Mouse (Mus musculus): Measurements from ENCODE around the gene St3gal3. TPM values are rescaled to one million over a fixed set of nuclear protein-coding genes. Genes with fewer than 3 reads are reported as not detected.

The St3gal3 gene
- polyA plus RNA-seq, 1 experiment from 2014 or later = 10.9 TPM

DNA sequence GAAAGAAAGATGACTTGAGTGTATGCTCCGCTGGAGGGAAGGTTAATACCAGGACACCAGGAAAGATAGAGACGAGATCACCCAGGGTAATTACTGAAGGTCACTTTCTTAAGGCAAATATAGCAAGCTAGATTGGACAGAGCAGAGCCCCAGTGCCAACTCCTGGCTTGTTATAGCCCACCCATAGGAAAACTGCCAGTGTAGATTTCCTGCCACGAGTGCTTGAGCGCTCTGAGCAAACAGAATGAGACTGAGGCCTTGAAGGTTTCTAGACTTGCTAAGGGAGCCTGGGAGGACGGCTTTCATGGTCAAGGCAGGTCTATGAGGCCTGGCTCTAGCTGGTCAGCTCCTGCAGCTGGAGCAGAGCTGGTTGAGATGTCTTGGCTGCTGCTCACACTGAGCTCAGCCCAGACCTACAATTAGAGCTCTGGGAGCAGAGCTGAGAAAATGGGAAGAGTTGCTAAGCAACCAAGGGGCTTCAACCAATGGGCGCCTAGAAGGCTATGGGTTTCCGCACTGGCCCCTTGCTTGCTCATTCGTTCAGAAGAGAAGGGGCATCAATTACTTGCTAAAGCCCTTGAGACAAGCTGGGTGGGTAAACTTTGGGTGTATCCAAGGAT lies 225.8 kb downstream of the St3gal3 start:
- H3K4me1 ChIP-seq = peaks cover 60% of the 10 kb centered on the region
- no peaks in the 10 kb centered on the region for H3K27me3 ChIP-seq
- H3K9ac ChIP-seq = peak overlapping the region; percentile 23
- H3K4me2 ChIP-seq (replicated peaks) = peak overlapping the region; percentile 47
- H3K36me3 ChIP-seq = peaks cover 47% of the 10 kb centered on the region
- peak overlapping the region; percentile 85 for H3K27ac ChIP-seq
- H3K4me3 ChIP-seq = peak overlapping the region; percentile 5; the same call in 1 of the 2 replicates
- H3K9me3 ChIP-seq (replicated peaks) = no peaks in the 10 kb centered on the region
- ATAC-seq (ENCODE audit: low FRiP score) = peak; percentile 82
- WGBS = 57% methylated on average over 8 of the region's 8 CpGs

GRCm38 (mm10) chr4:117906196-117906595 lies 228.5 kb downstream of the St3gal3 start:
- Histone ChIP-seq H3K27ac (no peak overlapping the region), H3K9ac (no peak overlapping the region), H3K4me3 (no peak overlapping the region), H3K36me3 (peaks cover 65% of the 10 kb centered on the region), H3K9me3 (replicated peaks) (no peaks in the 10 kb centered on the region), H3K4me1 (peaks cover 37% of the 10 kb centered on the region), H3K4me2 (replicated peaks) (no peak overlapping the region), H3K27me3 (no peaks in the 10 kb centered on the region)
- no peak for ATAC-seq (ENCODE audit: low FRiP score)
- WGBS = 91% methylated on average over 3 of the region's 3 CpGs

- Histone ChIP-seq H3K4me3 (no peak overlapping the region), H3K4me2 (replicated peaks) (no peak overlapping the region), H3K4me1 (peaks cover 23% of the 10 kb centered on the region), H3K9ac (no peak overlapping the region), H3K9me3 (replicated peaks) (no peaks in the 10 kb centered on the region), H3K36me3 (peaks cover 71% of the 10 kb centered on the region), H3K27me3 (no peaks in the 10 kb centered on the region), H3K27ac (no peak overlapping the region)
- 95% methylated on average over 8 of the region's 8 CpGs for WGBS
- no peak for ATAC-seq (ENCODE audit: low FRiP score)
Observed at GRCm38 (mm10) chr4:117904761-117905160, 230.0 kb downstream of the St3gal3 start.

DNA sequence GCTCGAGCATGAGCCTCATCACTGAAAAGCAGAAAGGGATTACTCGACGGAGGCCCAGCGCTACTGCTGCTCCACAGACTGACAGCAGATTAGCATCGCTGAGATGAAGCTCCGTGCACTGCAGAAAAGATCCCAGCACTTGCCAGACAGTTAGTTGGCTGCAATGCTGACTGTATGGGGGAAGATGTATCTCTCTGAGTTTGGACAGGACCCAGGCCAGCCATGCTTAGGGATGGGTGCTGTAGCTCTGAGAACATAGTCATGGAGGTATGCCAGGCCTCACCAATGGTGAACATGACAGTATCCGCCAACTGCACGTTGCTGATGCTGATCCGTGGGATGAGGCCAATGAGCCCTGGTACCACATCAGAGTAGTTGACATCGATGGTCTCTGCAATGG lies 230.6 kb downstream of the St3gal3 start:
- Histone ChIP-seq H3K9me3 (replicated peaks) (no peaks in the 10 kb centered on the region), H3K9ac (no peak overlapping the region), H3K27me3 (no peaks in the 10 kb centered on the region), H3K4me3 (no peak overlapping the region), H3K4me1 (peaks cover 16% of the 10 kb centered on the region), H3K4me2 (replicated peaks) (no peak overlapping the region), H3K36me3 (peaks cover 75% of the 10 kb centered on the region), H3K27ac (no peak overlapping the region)
- no peak for ATAC-seq (ENCODE audit: low FRiP score)
- WGBS = 92% methylated on average over 10 of the region's 10 CpGs

DNA sequence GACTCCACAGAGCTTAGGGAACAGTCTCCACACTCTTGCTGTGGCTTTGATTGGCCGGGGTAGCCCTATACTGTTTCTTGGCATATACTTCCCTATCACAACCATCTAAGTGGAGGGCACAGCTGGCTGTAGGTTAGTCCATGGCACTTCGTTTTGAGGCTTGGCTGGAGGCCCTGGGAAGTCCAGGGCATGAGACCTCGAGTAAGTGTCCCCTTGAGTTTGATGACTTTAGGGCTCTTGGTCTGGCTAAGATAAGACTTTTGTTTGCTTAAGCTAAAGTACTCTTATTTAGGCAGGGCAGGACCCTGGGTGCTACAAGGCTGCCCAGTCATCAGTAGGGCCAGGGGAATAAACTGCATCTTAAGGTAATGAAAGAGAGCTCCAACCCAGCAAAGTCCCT lies 236.6 kb downstream of the St3gal3 start:
- 85% methylated on average over 3 of the region's 3 CpGs for WGBS
- no peak overlapping the region for H3K9ac ChIP-seq
- H3K4me3 ChIP-seq = no peak overlapping the region
- no peaks in the 10 kb centered on the region for H3K27me3 ChIP-seq
- no peak overlapping the region for H3K27ac ChIP-seq
- H3K36me3 ChIP-seq = peaks cover 94% of the 10 kb centered on the region
- no peak overlapping the region for H3K4me2 ChIP-seq (replicated peaks)
- no peak for ATAC-seq (ENCODE audit: low FRiP score)
- no peaks in the 10 kb centered on the region for H3K4me1 ChIP-seq
- H3K9me3 ChIP-seq (replicated peaks) = no peaks in the 10 kb centered on the region

DNA sequence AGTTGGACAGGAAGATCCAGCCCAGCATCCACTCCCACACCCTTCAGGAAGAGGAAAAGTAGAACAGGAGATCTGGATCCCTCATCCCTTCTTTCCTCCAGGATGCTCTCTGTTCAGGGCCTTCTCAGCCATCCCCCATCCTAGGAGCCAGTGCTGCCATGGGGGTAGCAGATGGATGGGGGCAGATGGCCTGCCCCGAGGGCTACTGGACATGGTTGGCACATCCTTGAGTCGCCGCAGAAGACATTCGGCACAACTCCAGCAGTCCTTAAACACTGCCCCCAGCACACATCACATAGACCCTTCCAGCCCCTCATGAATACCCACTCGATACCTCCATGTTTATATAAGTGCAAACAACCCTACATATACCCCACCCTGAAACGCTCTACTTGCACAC lies 238.7 kb downstream of the St3gal3 start:
- no peak overlapping the region for H3K27ac ChIP-seq
- peaks cover 74% of the 10 kb centered on the region for H3K36me3 ChIP-seq
- no peak overlapping the region for H3K9ac ChIP-seq
- no peak overlapping the region for H3K4me2 ChIP-seq (replicated peaks)
- H3K4me3 ChIP-seq = no peak overlapping the region
- no peaks in the 10 kb centered on the region for H3K9me3 ChIP-seq (replicated peaks)
- no peaks in the 10 kb centered on the region for H3K27me3 ChIP-seq
- peaks cover 8% of the 10 kb centered on the region for H3K4me1 ChIP-seq
- ATAC-seq (ENCODE audit: low FRiP score) = no peak
- WGBS = 93% methylated on average over 6 of the region's 6 CpGs

DNA sequence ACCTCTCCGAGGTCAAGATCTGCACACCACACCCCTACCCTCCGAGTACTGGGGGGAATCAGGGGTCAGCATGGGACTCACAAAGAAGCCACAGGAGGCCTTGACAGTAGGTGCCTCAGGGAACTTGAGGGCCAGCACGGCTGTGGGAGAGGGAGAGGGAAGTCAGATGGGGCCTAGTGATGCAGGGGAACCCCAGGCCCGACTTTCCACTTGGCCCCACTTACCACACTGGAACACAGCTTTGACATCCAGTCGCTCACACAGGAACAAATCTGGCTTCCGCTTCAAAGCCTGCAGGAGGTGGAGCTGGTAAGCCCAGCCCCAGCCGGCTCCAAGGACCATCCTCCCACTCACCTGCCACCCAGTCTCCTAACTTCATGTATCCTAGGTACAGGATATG lies 239.4 kb downstream of the St3gal3 start:
- WGBS = 82% methylated on average over 7 of the region's 7 CpGs
- Histone ChIP-seq H3K4me2 (replicated peaks) (no peak overlapping the region), H3K9ac (no peak overlapping the region), H3K36me3 (peaks cover 67% of the 10 kb centered on the region), H3K27me3 (no peaks in the 10 kb centered on the region), H3K9me3 (replicated peaks) (no peaks in the 10 kb centered on the region), H3K27ac (no peak overlapping the region), H3K4me3 (no peak overlapping the region), H3K4me1 (peaks cover 11% of the 10 kb centered on the region)
- ATAC-seq (ENCODE audit: low FRiP score) = no peak

- H3K4me2 ChIP-seq (replicated peaks) = no peak overlapping the region
- no peak overlapping the region for H3K9ac ChIP-seq
- peaks cover 11% of the 10 kb centered on the region for H3K4me1 ChIP-seq
- no peak overlapping the region for H3K4me3 ChIP-seq
- no peaks in the 10 kb centered on the region for H3K9me3 ChIP-seq (replicated peaks)
- no peak for ATAC-seq (ENCODE audit: low FRiP score)
- H3K36me3 ChIP-seq = peaks cover 66% of the 10 kb centered on the region
- 91% methylated on average over 8 of the region's 8 CpGs for WGBS
- no peaks in the 10 kb centered on the region for H3K27me3 ChIP-seq
- no peak overlapping the region for H3K27ac ChIP-seq
Observed at GRCm38 (mm10) chr4:117894601-117895000, 240.1 kb downstream of the St3gal3 start.

DNA sequence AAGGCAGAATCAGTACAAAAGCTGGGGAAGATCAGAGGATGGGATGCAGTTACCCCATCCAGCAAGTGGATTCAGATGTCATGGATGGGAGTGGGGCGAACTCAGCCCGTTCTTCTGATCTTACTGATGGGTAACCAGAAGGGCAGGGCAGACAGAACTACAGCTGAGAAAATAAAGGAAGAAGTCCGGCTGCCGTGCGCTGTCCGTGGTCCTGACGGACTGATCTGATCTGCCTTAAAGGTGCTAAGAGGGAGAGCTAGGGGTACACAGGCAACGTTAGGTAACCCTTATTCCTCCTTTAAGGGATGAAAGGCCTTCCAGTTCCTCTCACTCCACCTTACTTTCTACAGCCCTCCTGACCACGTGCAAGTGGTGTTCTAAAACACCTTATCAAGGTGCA lies 241.3 kb downstream of the St3gal3 start:
- Histone ChIP-seq H3K4me2 (replicated peaks) (no peak overlapping the region), H3K9ac (no peak overlapping the region), H3K27me3 (no peaks in the 10 kb centered on the region), H3K4me3 (no peak overlapping the region), H3K9me3 (replicated peaks) (no peaks in the 10 kb centered on the region), H3K4me1 (peaks cover 11% of the 10 kb centered on the region), H3K27ac (no peak overlapping the region), H3K36me3 (peaks cover 61% of the 10 kb centered on the region)
- ATAC-seq (ENCODE audit: low FRiP score) = no peak
- WGBS = 24% methylated on average over 9 of the region's 9 CpGs

DNA sequence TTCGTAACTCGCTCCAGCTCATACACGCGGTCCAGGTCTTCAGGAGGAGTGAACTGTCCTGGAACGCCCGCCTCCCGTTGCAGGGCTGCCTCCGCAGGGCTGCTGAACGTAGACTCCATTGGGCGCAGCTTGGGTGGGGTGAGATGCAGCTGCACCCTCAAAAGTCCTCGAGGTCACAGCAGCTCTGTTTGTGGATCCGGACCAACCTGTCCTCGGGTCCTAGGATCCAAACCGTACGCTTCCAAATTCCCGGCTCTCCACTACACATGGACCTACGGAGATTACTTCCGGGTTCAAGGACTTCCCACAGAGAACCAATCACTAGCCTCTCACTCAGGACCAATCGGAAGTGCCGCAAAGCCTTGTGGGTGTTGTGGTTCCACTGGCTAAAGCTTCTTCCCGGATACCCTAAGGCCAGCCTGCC lies 243.0 kb downstream of the St3gal3 start, which contains the start of gene Dph2:
TSS of gene Dph2 (minus strand) at position 295 of the 424 bp plus-strand sequence.
- ATAC-seq (ENCODE audit: low FRiP score) = peak; percentile 84
- under 1% methylated on average over 21 of the region's 21 CpGs for WGBS
- H3K27ac ChIP-seq = no peak within 1 kb of the TSS
- H3K4me3 ChIP-seq = peak within 1 kb of the TSS; percentile 59
- peak within 1 kb of the TSS; percentile 55 for H3K9ac ChIP-seq
- H3K9me3 ChIP-seq (replicated peaks) = no peaks in the 10 kb centered on the region
- H3K4me1 ChIP-seq = peaks cover 14% of the 10 kb centered on the region
- H3K4me2 ChIP-seq (replicated peaks) = peak within 1 kb of the TSS; percentile 78
- peaks cover 45% of the 10 kb centered on the region for H3K36me3 ChIP-seq
- H3K27me3 ChIP-seq = no peaks in the 10 kb centered on the region

- Histone ChIP-seq H3K4me2 (replicated peaks) (peak overlapping the region; percentile 78), H3K36me3 (peaks cover 37% of the 10 kb centered on the region), H3K27ac (no peak overlapping the region), H3K4me1 (peaks cover 24% of the 10 kb centered on the region), H3K9ac (no peak overlapping the region), H3K27me3 (no peaks in the 10 kb centered on the region), H3K9me3 (replicated peaks) (no peaks in the 10 kb centered on the region), H3K4me3 (peak overlapping the region; percentile 59)
- ATAC-seq (ENCODE audit: low FRiP score) = no peak
- 72% methylated on average over 8 of the region's 8 CpGs for WGBS
Observed at GRCm38 (mm10) chr4:117890750-117891149, 244.0 kb downstream of the St3gal3 start.

DNA sequence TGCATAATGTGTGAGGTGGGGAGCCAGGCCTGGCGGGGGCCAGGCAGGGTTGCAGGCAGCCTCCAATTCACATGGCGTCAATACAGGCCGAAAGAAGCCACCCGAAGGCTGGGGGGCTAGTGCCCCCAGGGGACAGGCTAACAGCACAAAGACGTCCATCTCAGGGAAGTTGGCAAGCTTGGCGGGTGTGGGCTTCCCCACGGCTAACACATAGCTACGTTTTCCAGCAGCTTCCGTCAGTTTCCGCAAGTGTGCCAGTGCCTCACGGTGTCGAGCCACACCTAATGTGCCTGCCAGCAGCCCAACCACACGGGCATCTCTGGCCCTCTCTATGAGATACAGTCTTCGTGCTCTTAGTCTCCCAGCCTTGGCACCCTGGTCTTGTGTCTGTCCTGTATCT lies 244.7 kb downstream of the St3gal3 start:
- 93% methylated on average over 14 of the region's 14 CpGs for WGBS
- no peak overlapping the region for H3K27ac ChIP-seq
- no peaks in the 10 kb centered on the region for H3K9me3 ChIP-seq (replicated peaks)
- no peaks in the 10 kb centered on the region for H3K27me3 ChIP-seq
- H3K4me2 ChIP-seq (replicated peaks) = no peak overlapping the region
- no peak for ATAC-seq (ENCODE audit: low FRiP score)
- no peak overlapping the region for H3K4me3 ChIP-seq
- no peak overlapping the region for H3K9ac ChIP-seq
- H3K4me1 ChIP-seq = peaks cover 26% of the 10 kb centered on the region
- peaks cover 37% of the 10 kb centered on the region for H3K36me3 ChIP-seq

GRCm38 (mm10) chr4:117889471-117889870 lies 245.2 kb downstream of the St3gal3 start:
- no peaks in the 10 kb centered on the region for H3K27me3 ChIP-seq
- no peaks in the 10 kb centered on the region for H3K9me3 ChIP-seq (replicated peaks)
- H3K9ac ChIP-seq = no peak overlapping the region
- peaks cover 30% of the 10 kb centered on the region for H3K4me1 ChIP-seq
- no peak overlapping the region for H3K27ac ChIP-seq
- H3K36me3 ChIP-seq = peaks cover 37% of the 10 kb centered on the region
- whole genome bisulfite sequencing = 93% methylated on average over 15 of the region's 15 CpGs
- ATAC-seq (ENCODE audit: low FRiP score) = no peak
- no peak overlapping the region for H3K4me2 ChIP-seq (replicated peaks)
- no peak overlapping the region for H3K4me3 ChIP-seq

All from hindbrain, embryonic 12.5 days (tissue).